Mouse (Mus musculus) liver, embryonic 15.5 days (tissue): ENCODE results near the gene Rgs13. TPM values are rescaled to one million over a fixed set of nuclear protein-coding genes. Genes with fewer than 3 reads are reported as not detected.
"Not testable (repeated sequence)": the region's sequence is repeated elsewhere in the genome, so short reads cannot be mapped to it uniquely, and the experiment has no call there.

Source experiments
- ATAC-seq: fragments of 200-750 bp; cut with Nextera tagmentation; 2 replicates; pipeline ENCODE4 v1.8.0; 2017; ENCODE audit warnings: moderate number of reproducible peaks, mild to moderate bottlenecking, moderate library complexity; ENCODE audit not compliant: insufficient read depth
- H3K27ac ChIP-seq: fragments of 300-500 bp; sonication (generic); replicated peaks from 2 replicates; pipeline ENCODE4 v1.5.1; 2015; ENCODE audit warnings: mild to moderate bottlenecking, inconsistent platforms
- H3K27me3 ChIP-seq: fragments of 300-500 bp; sonication (generic); 2 replicates; pipeline ENCODE4 v1.6.1; 2015; ENCODE audit warnings: mild to moderate bottlenecking, inconsistent platforms
- H3K36me3 ChIP-seq: fragments of 300-500 bp; sonication (generic); replicated peaks from 2 replicates; pipeline ENCODE4 v1.6.1; 2015; ENCODE audit warnings: moderate library complexity, mild to moderate bottlenecking, inconsistent platforms
- H3K4me1 ChIP-seq: fragments of 300-500 bp; sonication (generic); replicated peaks from 2 replicates; pipeline ENCODE4 v1.6.1; 2015; ENCODE audit warnings: inconsistent platforms
- H3K4me2 ChIP-seq: fragments of 300-500 bp; sonication (generic); 2 replicates; pipeline ENCODE4 v1.6.1; 2015; ENCODE audit warnings: moderate library complexity, mild to moderate bottlenecking, inconsistent platforms
- H3K4me3 ChIP-seq: fragments of 300-500 bp; sonication (generic); replicated peaks from 2 replicates; pipeline ENCODE4 v1.5.1; 2015; ENCODE audit warnings: mild to moderate bottlenecking, inconsistent platforms
- H3K9ac ChIP-seq: fragments of 300-500 bp; sonication (generic); 2 replicates; pipeline ENCODE4 v1.6.1; 2015; ENCODE audit warnings: moderate library complexity, mild to moderate bottlenecking, inconsistent platforms
- H3K9me3 ChIP-seq: fragments of 300-500 bp; sonication (generic); replicated peaks from 2 replicates; pipeline ENCODE4 v1.6.1; 2016; ENCODE audit warnings: inconsistent platforms
- WGBS: fragments of 180-500 bp; shearing (Covaris S2); methylation state at CpG from one replicate; pipeline ENCODE4 v1.1.7; 2015; ENCODE audit warnings: mixed read lengths; ENCODE audit not compliant: insufficient replicate concordance; 5-methylcytosine and 5-hydroxymethylcytosine counted together
- polyA plus RNA-seq: library from polyadenylated mRNA; unstranded; fragments of >200 nt; fragmentation: Nextera tagmentation; extraction: Ambion mirVana; gene quantifications from 2 replicates; pipeline ENCODE4 v1.2.1, GENCODE M21; 2015

Rgs13 gene
- polyA plus RNA-seq, 1 experiment from 2014 or later: not detected

GRCm38 (mm10) chr1:144151401-144152183 lies 25.6 kb downstream of the Rgs13 start:
- Histone ChIP-seq H3K9ac (no peak overlapping the region), H3K27me3 (no peaks in the 10 kb centered on the region), H3K4me3 (no peak overlapping the region), H3K4me2 (no peak overlapping the region), H3K9me3 (no peaks in the 10 kb centered on the region), H3K4me1 (no peaks in the 10 kb centered on the region), H3K27ac (no peak overlapping the region), H3K36me3 (no peaks in the 10 kb centered on the region)
- no peak for ATAC-seq
- 57% methylated on average over 5 of the region's 5 CpGs for WGBS

DNA sequence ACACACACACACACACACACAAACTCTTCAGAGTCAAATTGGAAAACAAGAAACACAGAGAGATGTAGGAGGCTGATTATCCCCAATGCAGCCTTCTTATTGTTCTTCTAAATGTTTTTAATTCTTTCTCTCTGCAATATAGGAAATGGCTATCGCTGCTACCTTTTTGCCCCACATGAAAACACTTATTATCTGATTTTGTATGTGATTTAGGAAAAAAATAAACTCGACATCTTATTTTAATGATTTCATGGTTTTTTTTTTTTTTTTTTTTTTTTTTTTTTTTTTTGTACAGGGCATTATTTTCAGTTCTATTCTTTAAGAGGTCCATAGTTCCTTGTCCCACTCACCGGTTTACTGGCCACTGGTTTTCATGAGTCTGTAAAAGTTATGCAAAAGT lies 27.2 kb downstream of the Rgs13 start:
- Histone ChIP-seq H3K27me3 (no peaks in the 10 kb centered on the region), H3K4me3 (no peak overlapping the region), H3K36me3 (no peaks in the 10 kb centered on the region), H3K4me2 (no peak overlapping the region), H3K4me1 (no peaks in the 10 kb centered on the region), H3K9ac (no peak overlapping the region), H3K27ac (no peak overlapping the region), H3K9me3 (no peaks in the 10 kb centered on the region)
- WGBS: 50% methylated on average over 3 of the region's 3 CpGs
- no peak for ATAC-seq

DNA sequence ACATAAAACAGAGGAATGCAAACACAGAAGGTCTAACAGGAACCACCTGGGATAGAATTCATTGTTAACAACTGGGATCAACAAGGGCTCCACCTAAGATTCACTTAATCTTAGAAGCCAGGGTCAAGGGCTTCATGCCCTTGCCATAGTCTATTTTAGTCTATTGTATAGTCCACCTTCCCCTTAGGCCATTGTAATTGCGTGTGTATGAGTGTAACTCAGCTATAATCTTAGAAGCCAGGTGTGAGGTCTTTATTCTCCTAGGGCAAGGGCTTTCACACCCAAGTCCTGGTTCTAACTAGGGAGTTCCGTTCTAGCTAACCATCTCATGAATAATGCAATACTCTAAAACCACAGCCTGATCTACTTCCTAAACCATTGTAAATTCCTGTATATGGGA lies 35.8 kb downstream of the Rgs13 start:
- not testable (repeated sequence) for H3K4me3 ChIP-seq, H3K9ac ChIP-seq, H3K4me1 ChIP-seq, H3K36me3 ChIP-seq, H3K27ac ChIP-seq, ATAC-seq, H3K4me2 ChIP-seq, H3K27me3 ChIP-seq, H3K9me3 ChIP-seq
- WGBS: 72% methylated on average over 2 of the region's 2 CpGs

DNA sequence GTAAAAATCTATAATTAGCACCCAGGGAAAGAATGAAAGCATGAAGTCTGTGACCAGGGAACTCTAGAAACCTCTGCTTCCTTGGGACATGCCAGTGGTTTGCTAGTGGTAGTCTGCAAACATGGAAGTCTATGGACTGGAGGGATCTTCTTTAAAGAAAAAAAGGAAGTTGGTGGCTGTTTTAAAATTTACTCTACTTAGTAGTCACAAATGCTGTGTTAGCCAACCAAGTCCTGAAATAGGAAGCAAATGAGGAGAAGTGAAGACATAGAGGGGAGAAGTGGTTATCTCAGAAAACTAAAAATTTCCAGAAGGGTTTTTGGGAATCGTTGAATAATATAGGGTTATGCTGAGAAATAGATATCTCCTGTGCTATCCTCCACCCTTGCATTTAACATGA lies 37.3 kb downstream of the Rgs13 start:
- ATAC-seq: no peak
- 47% methylated on average over 1 of the region's 1 CpGs for WGBS
- H3K27me3 ChIP-seq: no peaks in the 10 kb centered on the region
- H3K9ac ChIP-seq: no peak overlapping the region
- H3K27ac ChIP-seq: no peak overlapping the region
- H3K4me3 ChIP-seq: no peak overlapping the region
- no peaks in the 10 kb centered on the region for H3K4me1 ChIP-seq
- no peak overlapping the region for H3K4me2 ChIP-seq
- H3K36me3 ChIP-seq: no peaks in the 10 kb centered on the region
- no peaks in the 10 kb centered on the region for H3K9me3 ChIP-seq

DNA sequence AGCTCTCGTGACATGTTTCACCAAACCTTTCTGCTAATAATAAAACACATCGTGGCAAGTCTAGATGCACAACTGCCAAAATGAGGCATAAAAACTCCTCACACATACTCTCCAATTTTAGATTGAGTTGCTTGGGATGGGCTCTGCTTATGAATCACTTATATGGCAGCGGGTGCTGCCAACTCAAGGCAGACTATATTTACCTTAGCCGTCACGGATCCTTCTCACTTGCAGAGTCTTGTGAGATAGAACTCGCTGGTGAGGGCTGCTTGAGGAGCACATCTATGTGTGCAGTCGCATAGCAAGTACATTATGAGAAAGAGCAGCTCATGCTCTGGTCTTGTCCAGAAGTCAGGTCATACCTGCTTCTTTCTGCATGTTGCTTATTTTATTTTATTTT lies 49.2 kb downstream of the Rgs13 start:
- ATAC-seq: no peak
- Histone ChIP-seq H3K27ac (no peak overlapping the region), H3K9ac (no peak overlapping the region), H3K4me3 (no peak overlapping the region), H3K4me2 (no peak overlapping the region), H3K9me3 (no peaks in the 10 kb centered on the region), H3K4me1 (no peaks in the 10 kb centered on the region), H3K36me3 (no peaks in the 10 kb centered on the region), H3K27me3 (no peaks in the 10 kb centered on the region)
- WGBS: 60% methylated on average over 7 of the region's 7 CpGs

DNA sequence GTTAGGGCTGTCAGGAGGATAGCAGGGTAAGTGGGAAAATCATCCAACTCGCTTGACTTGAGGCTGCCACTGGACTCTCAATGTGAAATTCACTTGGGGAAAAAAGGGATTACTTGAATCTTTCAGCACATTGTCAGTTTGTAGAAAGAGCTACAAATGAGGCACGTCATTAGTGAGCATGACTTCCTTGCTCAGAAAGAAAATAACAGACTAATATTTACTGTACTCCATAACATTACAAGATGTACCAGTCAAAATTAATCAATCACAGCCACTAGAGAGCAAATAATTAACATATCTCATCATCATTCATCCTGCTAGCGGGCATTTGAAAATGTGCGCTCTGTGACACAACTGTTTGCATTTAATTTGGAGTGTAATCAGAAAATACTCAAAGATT lies 57.1 kb downstream of the Rgs13 start:
- Histone ChIP-seq H3K27ac (no peak overlapping the region), H3K4me1 (no peaks in the 10 kb centered on the region), H3K4me2 (no peak overlapping the region), H3K4me3 (no peak overlapping the region), H3K27me3 (no peaks in the 10 kb centered on the region), H3K36me3 (no peaks in the 10 kb centered on the region), H3K9ac (no peak overlapping the region), H3K9me3 (no peaks in the 10 kb centered on the region)
- 67% methylated on average over 4 of the region's 4 CpGs for WGBS
- ATAC-seq: no peak

- WGBS: 45% methylated on average over 2 of the region's 2 CpGs
- no peak overlapping the region for H3K9ac ChIP-seq
- no peaks in the 10 kb centered on the region for H3K27me3 ChIP-seq
- H3K4me2 ChIP-seq: no peak overlapping the region
- no peak for ATAC-seq
- H3K4me1 ChIP-seq: no peaks in the 10 kb centered on the region
- no peak overlapping the region for H3K27ac ChIP-seq
- H3K4me3 ChIP-seq: no peak overlapping the region
- H3K9me3 ChIP-seq: no peaks in the 10 kb centered on the region
- H3K36me3 ChIP-seq: no peaks in the 10 kb centered on the region
Observed at GRCm38 (mm10) chr1:144119456-144119855, 57.7 kb downstream of the Rgs13 start.

DNA sequence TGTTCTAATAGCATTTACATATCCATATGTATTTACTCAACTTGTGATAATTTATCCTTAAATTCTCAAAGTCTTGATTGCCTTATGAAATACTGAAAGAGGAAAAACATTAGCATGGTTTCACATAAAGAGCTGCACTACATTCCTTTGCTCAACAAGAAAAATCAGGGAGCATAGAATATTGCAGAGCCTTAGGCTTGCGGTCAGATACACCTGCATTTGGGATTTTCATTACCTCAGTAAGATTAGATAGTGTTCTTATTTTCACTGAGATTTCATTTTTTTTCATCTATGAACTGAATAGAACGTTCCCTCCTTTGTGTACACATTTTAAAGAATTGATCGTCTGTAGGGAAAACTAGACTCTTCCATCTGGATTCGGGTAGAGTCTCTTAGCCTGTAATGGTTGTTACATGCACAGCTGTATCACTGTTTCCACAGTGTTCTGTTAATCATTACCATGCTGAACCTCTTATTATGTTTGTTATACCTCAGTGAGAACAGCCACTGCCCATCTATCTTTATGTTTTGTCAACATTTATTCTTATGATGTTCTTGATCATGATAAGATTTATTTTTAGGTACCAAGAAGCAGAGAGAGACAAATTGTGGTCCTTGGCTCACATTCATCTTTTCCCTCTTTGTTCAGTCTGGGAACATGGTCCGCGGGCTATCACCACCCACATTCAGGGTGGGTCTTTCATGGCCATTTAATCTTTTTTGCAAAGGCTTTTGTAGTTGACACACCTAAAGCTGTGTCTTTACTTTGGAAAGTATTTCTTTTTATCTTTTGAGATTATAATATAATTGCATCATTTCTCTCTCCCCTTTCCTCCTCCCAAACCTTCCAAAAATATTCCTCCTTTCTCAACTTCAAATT lies 61.1 kb downstream of the Rgs13 start:
- WGBS: 63% methylated on average over 6 of the region's 6 CpGs
- Histone ChIP-seq H3K9ac (no peak overlapping the region), H3K27me3 (no peaks in the 10 kb centered on the region), H3K4me1 (no peaks in the 10 kb centered on the region), H3K4me3 (no peak overlapping the region), H3K9me3 (no peaks in the 10 kb centered on the region), H3K27ac (no peak overlapping the region), H3K4me2 (no peak overlapping the region), H3K36me3 (no peaks in the 10 kb centered on the region)
- ATAC-seq: no peak

- ATAC-seq: no peak
- no peak overlapping the region for H3K27ac ChIP-seq
- H3K9me3 ChIP-seq: no peaks in the 10 kb centered on the region
- H3K36me3 ChIP-seq: no peaks in the 10 kb centered on the region
- no peaks in the 10 kb centered on the region for H3K27me3 ChIP-seq
- H3K4me2 ChIP-seq: no peak overlapping the region
- no peak overlapping the region for H3K4me3 ChIP-seq
- H3K4me1 ChIP-seq: no peaks in the 10 kb centered on the region
- H3K9ac ChIP-seq: no peak overlapping the region
- WGBS: 39% methylated on average over 6 of the region's 6 CpGs
Observed at GRCm38 (mm10) chr1:144113438-144114074, 63.6 kb downstream of the Rgs13 start.

- Histone ChIP-seq H3K9ac (no peak overlapping the region), H3K4me3 (no peak overlapping the region), H3K4me1 (no peaks in the 10 kb centered on the region), H3K27me3 (no peaks in the 10 kb centered on the region), H3K27ac (no peak overlapping the region), H3K4me2 (no peak overlapping the region), H3K36me3 (no peaks in the 10 kb centered on the region), H3K9me3 (no peaks in the 10 kb centered on the region)
- WGBS: 43% methylated on average over 2 of the region's 2 CpGs
- no peak for ATAC-seq
Observed at GRCm38 (mm10) chr1:144112946-144113345, 64.2 kb downstream of the Rgs13 start.

DNA sequence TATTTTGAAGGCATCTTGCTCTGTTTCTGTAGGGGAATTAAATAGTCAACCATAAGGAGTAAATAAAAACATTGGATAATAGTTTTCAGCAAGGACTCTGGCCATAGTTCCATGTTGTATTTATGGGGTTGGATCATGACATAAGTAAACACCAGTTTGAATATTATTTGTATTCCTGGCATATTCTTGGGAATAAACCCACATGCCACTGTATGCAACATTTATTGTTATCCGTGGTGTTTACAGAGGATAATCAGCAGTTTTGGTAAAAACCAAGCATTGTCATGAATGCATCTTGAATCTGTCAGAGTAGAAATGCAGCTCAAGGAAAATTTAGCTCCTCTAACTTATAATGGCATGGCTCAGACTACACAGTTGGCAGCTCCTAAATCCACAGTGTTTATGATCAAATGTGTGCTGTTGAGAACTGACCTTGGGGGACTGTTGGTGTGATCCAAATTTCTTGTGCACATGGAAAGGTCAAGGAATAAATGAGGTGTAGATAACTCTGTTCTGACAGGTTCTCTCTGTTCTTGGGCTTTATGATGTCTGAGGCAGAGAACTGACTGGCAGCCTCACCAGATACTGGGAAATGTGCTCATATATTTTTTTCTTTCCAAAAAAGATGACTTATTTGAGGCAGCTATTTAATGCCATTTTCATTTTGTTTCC lies 78.4 kb downstream of the Rgs13 start:
- H3K9me3 ChIP-seq: no peaks in the 10 kb centered on the region
- H3K27me3 ChIP-seq: no peaks in the 10 kb centered on the region
- no peaks in the 10 kb centered on the region for H3K36me3 ChIP-seq
- no peak overlapping the region for H3K9ac ChIP-seq
- H3K4me1 ChIP-seq: no peaks in the 10 kb centered on the region
- H3K4me3 ChIP-seq: no peak overlapping the region
- H3K27ac ChIP-seq: no peak overlapping the region
- WGBS: 43% methylated on average over 1 of the region's 1 CpGs
- ATAC-seq: no peak
- no peak overlapping the region for H3K4me2 ChIP-seq
